Mouse (Mus musculus) liver, postnatal 0 days (tissue): ENCODE data around the gene Zfp619.

Experiments
- CTCF ChIP-seq: sonication (generic); IDR thresholded peaks from 2 replicates; pipeline ENCODE4 v1.5.1; 2016; ENCODE audit warnings: antibody characterized with exemption, low read depth
- EP300 ChIP-seq: IDR thresholded peaks from 2 replicates; pipeline ENCODE4 v1.6.1; 2016; ENCODE audit warnings: antibody characterized with exemption, low read depth, mild to moderate bottlenecking

DNA sequence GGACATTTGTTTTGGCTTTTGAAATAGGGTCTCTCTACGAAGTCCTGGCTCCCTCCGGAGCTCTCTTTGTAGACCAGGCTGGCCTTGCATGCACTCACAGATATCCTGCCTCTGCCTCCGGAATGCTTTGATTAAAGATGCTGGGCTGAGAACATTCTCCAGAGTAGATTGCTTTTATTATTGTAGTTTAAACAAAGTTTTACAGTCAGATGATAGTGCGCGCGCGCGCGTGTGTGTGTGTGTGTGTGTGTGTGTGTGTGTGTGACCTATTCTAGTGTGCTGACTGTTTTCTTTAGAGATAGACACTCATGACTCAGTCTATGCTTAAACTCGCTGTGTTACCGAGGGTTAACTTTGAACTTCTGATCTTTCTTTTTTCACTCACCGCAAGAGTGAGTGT, 796 bp downstream of the Zfp619 start:
- no peak for TF ChIP-seq CTCF
- TF ChIP-seq EP300: no peak
